Mouse (Mus musculus) CD8-positive naive resting alpha-beta T cell, adult 2 months (primary cell): ENCODE data around the gene Dgcr6.

ENCODE experiments used
- DNase-seq, 2 experiments: peaks; one replicate each; pipeline ENCODE4 v3.0.0; 2022; ENCODE audit warnings: low read depth in 2 of 2, low spot score in 2 of 2

Gene Dgcr6

GRCm38 (mm10) chr16:18116467-18116866 lies 63.8 kb downstream of the Dgcr6 start:
- DNase-seq = no peak

GRCm38 (mm10) chr16:18118285-18118684 lies 65.6 kb downstream of the Dgcr6 start:
- no peak for DNase-seq

DNA sequence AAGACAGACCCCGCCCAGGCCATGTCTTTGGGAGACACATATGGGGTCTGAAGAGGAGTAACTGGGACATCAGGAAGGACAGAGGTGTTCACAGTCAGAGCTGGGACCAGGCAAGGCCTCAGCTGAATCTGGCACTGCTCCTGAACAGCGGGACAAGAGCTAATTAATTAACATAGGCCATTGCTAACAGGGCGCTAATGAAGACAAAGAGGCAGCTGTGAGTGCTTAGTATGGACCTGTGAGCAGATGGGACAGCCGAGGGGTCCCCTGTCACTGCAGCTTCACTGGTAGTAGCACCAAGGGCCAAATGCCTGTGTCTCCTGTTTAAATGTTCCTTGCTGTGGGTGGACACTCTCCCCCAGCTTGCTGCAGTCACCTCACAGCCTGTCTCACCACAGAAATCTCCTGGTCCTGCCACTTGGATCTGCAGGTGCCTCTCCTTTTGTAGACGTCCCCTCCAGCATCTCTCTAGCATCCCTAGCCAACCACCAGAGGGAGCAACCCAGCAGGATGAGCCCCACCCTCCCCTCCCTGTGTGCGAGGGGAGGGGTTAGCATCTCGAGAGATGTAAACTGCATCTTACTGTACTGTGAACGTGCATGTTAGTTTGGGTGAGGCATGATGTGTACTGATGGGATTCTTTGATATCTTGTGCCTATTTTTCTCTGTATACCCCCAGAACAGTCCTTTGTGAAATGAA lies 66.5 kb downstream of the Dgcr6 start:
- DNase-seq = no peak
